Mouse (Mus musculus): Measurements from ENCODE around the gene Gm15517. TPM values are rescaled to one million over a fixed set of nuclear protein-coding genes. Genes with fewer than 3 reads are reported as not detected.
"Not testable (repeated sequence)": the region's sequence is repeated elsewhere in the genome, so short reads cannot be mapped to it uniquely, and the experiment has no call there.

The Gm15517 gene
- polyA plus RNA-seq (2012), result not detected in 2 replicates

- Histone ChIP-seq H3K4me1 (ENCODE audit: control insufficient read depth) (no peaks in the 10 kb centered on the region), H3K4me3 (replicated peaks) (no peak within 1 kb of the TSS), H3K27me3 (ENCODE audit: control insufficient read depth) (peaks cover 42% of the 10 kb centered on the region), H3K9me3 (ENCODE audit: control insufficient read depth, low read length) (no peaks in the 10 kb centered on the region), H3K36me3 (ENCODE audit: control insufficient read depth) (no peaks in the 10 kb centered on the region)
- TF ChIP-seq GATA1 (IDR thresholded peaks at IDR 0.05; ENCODE audit: low read length), result no peak
- TF ChIP-seq TAL1 (IDR thresholded peaks at IDR 0.05; ENCODE audit: low read length), result no peak
These were observed at the start of gene Gm15517 for GRCm38 (mm10) chr7:44261147-44261546. Gm15517 (plus strand) TSS chr7:44261447.

- Histone ChIP-seq H3K27me3 (ENCODE audit: control insufficient read depth) (no peaks in the 10 kb centered on the region), H3K4me3 (replicated peaks) (no peak within 1 kb of the TSS), H3K9me3 (ENCODE audit: control insufficient read depth, low read length) (no peaks in the 10 kb centered on the region), H3K36me3 (ENCODE audit: control insufficient read depth) (no peaks in the 10 kb centered on the region), H3K4me1 (ENCODE audit: control insufficient read depth) (no peaks in the 10 kb centered on the region)
- TF ChIP-seq GATA1 (IDR thresholded peaks at IDR 0.05; ENCODE audit: low read length) (no peak), TAL1 (IDR thresholded peaks at IDR 0.05; ENCODE audit: low read length) (no peak)
These were observed 45.6 kb upstream of the Gm15517 start, which contains the start of gene Klk1b5 for GRCm38 (mm10) chr7:44215645-44216044. Klk1b5 (plus strand) TSS chr7:44215945.

GRCm38 (mm10) chr7:44221601-44222000 is 39.6 kb upstream of the Gm15517 start:
- H3K4me1 ChIP-seq (ENCODE audit: control insufficient read depth); H3K36me3 ChIP-seq (ENCODE audit: control insufficient read depth); H3K9me3 ChIP-seq (ENCODE audit: control insufficient read depth, low read length); H3K4me3 ChIP-seq (replicated peaks); H3K27me3 ChIP-seq (ENCODE audit: control insufficient read depth): not testable (repeated sequence)

- H3K9me3 ChIP-seq (ENCODE audit: control insufficient read depth, low read length); H3K36me3 ChIP-seq (ENCODE audit: control insufficient read depth); H3K27me3 ChIP-seq (ENCODE audit: control insufficient read depth); H3K4me1 ChIP-seq (ENCODE audit: control insufficient read depth); H3K4me3 ChIP-seq (replicated peaks): not testable (repeated sequence)
These were observed 38.9 kb upstream of the Gm15517 start for GRCm38 (mm10) chr7:44222335-44222734.

- no peaks in the 10 kb centered on the region for H3K36me3 ChIP-seq (ENCODE audit: control insufficient read depth)
- no peak within 1 kb of the TSS for H3K4me3 ChIP-seq (replicated peaks)
- peaks cover 4% of the 10 kb centered on the region for H3K4me1 ChIP-seq (ENCODE audit: control insufficient read depth)
- H3K27me3 ChIP-seq (ENCODE audit: control insufficient read depth), result no peaks in the 10 kb centered on the region
- H3K9me3 ChIP-seq (ENCODE audit: control insufficient read depth, low read length), result no peaks in the 10 kb centered on the region
- TF ChIP-seq TAL1 (IDR thresholded peaks at IDR 0.05; ENCODE audit: low read length) (no peak), GATA1 (IDR thresholded peaks at IDR 0.05; ENCODE audit: low read length) (no peak)
These were observed 36.2 kb upstream of the Gm15517 start, which contains the start of gene Klk1 for GRCm38 (mm10) chr7:44225076-44225475. Klk1 (plus strand) TSS chr7:44225360.

- H3K4me3 ChIP-seq (replicated peaks), result no peak within 1 kb of the TSS
- H3K9me3 ChIP-seq (ENCODE audit: control insufficient read depth, low read length), result no peaks in the 10 kb centered on the region
These were observed 25.3 kb upstream of the Gm15517 start, which contains the start of gene Gm36864 for GRCm38 (mm10) chr7:44235909-44236308. Gm36864 (plus strand) TSS chr7:44236177.

GRCm38 (mm10) chr7:44239913-44240312 is 21.3 kb upstream of the Gm15517 start:
- peaks cover 3% of the 10 kb centered on the region; the same call in 1 of the 2 replicates for H3K27me3 ChIP-seq (ENCODE audit: control insufficient read depth)
- H3K36me3 ChIP-seq (ENCODE audit: control insufficient read depth), result no peaks in the 10 kb centered on the region
- no peak overlapping the region for H3K4me3 ChIP-seq (replicated peaks)
- H3K9me3 ChIP-seq (ENCODE audit: control insufficient read depth, low read length), result no peaks in the 10 kb centered on the region
- H3K4me1 ChIP-seq (ENCODE audit: control insufficient read depth), result peaks cover 7% of the 10 kb centered on the region
- no peak for TF ChIP-seq TAL1 (IDR thresholded peaks at IDR 0.05; ENCODE audit: low read length)

More at GRCm38 (mm10) chr7:44235909-44236308, 25.3 kb upstream of the Gm15517 start, which contains the start of gene Gm36864:
- Histone ChIP-seq H3K4me1 (ENCODE audit: control insufficient read depth) (peaks cover 3% of the 10 kb centered on the region), H3K36me3 (ENCODE audit: control insufficient read depth) (no peaks in the 10 kb centered on the region), H3K27me3 (ENCODE audit: control insufficient read depth) (peaks cover 3% of the 10 kb centered on the region; the same call in 1 of the 2 replicates)
- no peak for TF ChIP-seq GATA1 (IDR thresholded peaks at IDR 0.05; ENCODE audit: low read length)
- no peak for TF ChIP-seq TAL1 (IDR thresholded peaks at IDR 0.05; ENCODE audit: low read length)

- Histone ChIP-seq H3K36me3 (ENCODE audit: control insufficient read depth) (no peaks in the 10 kb centered on the region), H3K4me3 (replicated peaks) (no peak overlapping the region), H3K27me3 (ENCODE audit: control insufficient read depth) (peaks cover 3% of the 10 kb centered on the region; the same call in 1 of the 2 replicates), H3K4me1 (ENCODE audit: control insufficient read depth) (peaks cover 15% of the 10 kb centered on the region), H3K9me3 (ENCODE audit: control insufficient read depth, low read length) (no peaks in the 10 kb centered on the region)
- TF ChIP-seq TAL1 (IDR thresholded peaks at IDR 0.05; ENCODE audit: low read length) (no peak), GATA1 (IDR thresholded peaks at IDR 0.05; ENCODE audit: low read length) (no peak)
These were observed 20.5 kb upstream of the Gm15517 start for GRCm38 (mm10) chr7:44240712-44241111.

GRCm38 (mm10) chr7:44241163-44241562 is 20.1 kb upstream of the Gm15517 start:
- no peak overlapping the region for H3K4me3 ChIP-seq (replicated peaks)
- no peaks in the 10 kb centered on the region for H3K36me3 ChIP-seq (ENCODE audit: control insufficient read depth)
- peaks cover 18% of the 10 kb centered on the region for H3K4me1 ChIP-seq (ENCODE audit: control insufficient read depth)
- no peaks in the 10 kb centered on the region for H3K9me3 ChIP-seq (ENCODE audit: control insufficient read depth, low read length)
- TF ChIP-seq GATA1 (IDR thresholded peaks at IDR 0.05; ENCODE audit: low read length) (no peak), TAL1 (IDR thresholded peaks at IDR 0.05; ENCODE audit: low read length) (no peak)
- peaks cover 3% of the 10 kb centered on the region; the same call in 1 of the 2 replicates for H3K27me3 ChIP-seq (ENCODE audit: control insufficient read depth)

GRCm38 (mm10) chr7:44244080-44244479 is 17.2 kb upstream of the Gm15517 start:
- Histone ChIP-seq H3K27me3 (ENCODE audit: control insufficient read depth) (peaks cover 3% of the 10 kb centered on the region; the same call in 1 of the 2 replicates), H3K4me1 (ENCODE audit: control insufficient read depth) (peaks cover 42% of the 10 kb centered on the region), H3K4me3 (replicated peaks) (no peak overlapping the region), H3K9me3 (ENCODE audit: control insufficient read depth, low read length) (no peaks in the 10 kb centered on the region), H3K36me3 (ENCODE audit: control insufficient read depth) (peaks cover 13% of the 10 kb centered on the region)
- TF ChIP-seq TAL1 (IDR thresholded peaks at IDR 0.05; ENCODE audit: low read length) (no peak), GATA1 (IDR thresholded peaks at IDR 0.05; ENCODE audit: low read length) (no peak)
